Mouse (Mus musculus): ENCODE measurements around the gene Tubgcp5.
"Not testable (repeated sequence)": the region's sequence is repeated elsewhere in the genome, so short reads cannot be mapped to it uniquely, and the experiment has no call there.

The Tubgcp5 gene

GRCm38 (mm10) chr7:55793952-55794603 lies at the start of gene Tubgcp5:
TSS of gene Tubgcp5 (plus strand) at chr7:55794154.
- peak; percentile 98 for DNase-seq (ENCODE audit: low read depth, low spot score)

- no peak for DNase-seq (ENCODE audit: low read depth, low spot score)
Observed at GRCm38 (mm10) chr7:55744566-55745220, 49.3 kb upstream of the Tubgcp5 start.

GRCm38 (mm10) chr7:55750841-55751240 lies 43.1 kb upstream of the Tubgcp5 start:
- DNase-seq (ENCODE audit: low read depth, low spot score) = no peak

- DNase-seq (ENCODE audit: low read depth, low spot score) = no peak
Observed at GRCm38 (mm10) chr7:55759346-55759745, 34.6 kb upstream of the Tubgcp5 start.

- DNase-seq (ENCODE audit: low read depth, low spot score) = no peak
Observed at GRCm38 (mm10) chr7:55767926-55768325, 26.0 kb upstream of the Tubgcp5 start, which contains the start of gene Siglech. TSS of gene Siglech (plus strand) at chr7:55768178.

- DNase-seq (ENCODE audit: low read depth, low spot score) = no peak
Observed at GRCm38 (mm10) chr7:55780011-55780410, 13.9 kb upstream of the Tubgcp5 start.

GRCm38 (mm10) chr7:55782493-55782892 lies 11.5 kb upstream of the Tubgcp5 start:
- no peak for DNase-seq (ENCODE audit: low read depth, low spot score)

- no peak for DNase-seq (ENCODE audit: low read depth, low spot score)
Observed at GRCm38 (mm10) chr7:55784580-55784979, 9.4 kb upstream of the Tubgcp5 start.

GRCm38 (mm10) chr7:55790586-55790985 lies 3.4 kb upstream of the Tubgcp5 start:
- not testable (repeated sequence) for DNase-seq (ENCODE audit: low read depth, low spot score)

- no peak for DNase-seq (ENCODE audit: low read depth, low spot score)
Observed at GRCm38 (mm10) chr7:55792280-55792679, 1.7 kb upstream of the Tubgcp5 start.

- DNase-seq (ENCODE audit: low read depth, low spot score) = no peak
Observed at GRCm38 (mm10) chr7:55793236-55793951, 560 bp upstream of the Tubgcp5 start.

GRCm38 (mm10) chr7:55799981-55800380 lies 6.0 kb downstream of the Tubgcp5 start:
- no peak for DNase-seq (ENCODE audit: low read depth, low spot score)

- no peak for DNase-seq (ENCODE audit: low read depth, low spot score)
Observed at GRCm38 (mm10) chr7:55809967-55810366, 16.0 kb downstream of the Tubgcp5 start.

- no peak for DNase-seq (ENCODE audit: low read depth, low spot score)
Observed at GRCm38 (mm10) chr7:55824468-55824867, 30.5 kb downstream of the Tubgcp5 start.

- DNase-seq (ENCODE audit: low read depth, low spot score) = no peak
Observed at GRCm38 (mm10) chr7:55827551-55827950, 33.6 kb downstream of the Tubgcp5 start.

GRCm38 (mm10) chr7:55836877-55837276 lies 42.9 kb downstream of the Tubgcp5 start:
- no peak for DNase-seq (ENCODE audit: low read depth, low spot score)

GRCm38 (mm10) chr7:55841445-55841844 lies 47.5 kb downstream of the Tubgcp5 start, which contains the start of gene Cyfip1:
TSS of gene Cyfip1 (plus strand) at chr7:55841745.
- DNase-seq (ENCODE audit: low read depth, low spot score) = no peak

GRCm38 (mm10) chr7:55841977-55842503 lies 48.1 kb downstream of the Tubgcp5 start:
- peak; percentile 84 for DNase-seq (ENCODE audit: low read depth, low spot score)

GRCm38 (mm10) chr7:55842504-55843152 lies 48.7 kb downstream of the Tubgcp5 start:
- DNase-seq (ENCODE audit: low read depth, low spot score) = peak; percentile 45

- DNase-seq (ENCODE audit: low read depth, low spot score) = no peak
Observed at GRCm38 (mm10) chr7:55846606-55847312, 52.8 kb downstream of the Tubgcp5 start.

GRCm38 (mm10) chr7:55849948-55850571 lies 56.1 kb downstream of the Tubgcp5 start:
- DNase-seq (ENCODE audit: low read depth, low spot score) = peak; percentile 46
